Mouse (Mus musculus) CH12.LX (cell line): ENCODE measurements around the gene Cd200. TPM values are rescaled to one million over a fixed set of nuclear protein-coding genes. Genes with fewer than 3 reads are reported as not detected.

Experiments used
- DNase-seq: peaks from one replicate; pipeline ENCODE4 v3.0.0-alpha.2; 2013; ENCODE audit errors: extremely low read depth
- H3K27ac ChIP-seq: 2 replicates; pipeline ENCODE4 v1.5.1; 2012; ENCODE audit warnings: low read depth, mild to moderate bottlenecking, control low read depth, moderate library complexity; ENCODE audit not compliant: insufficient read depth
- H3K27me3 ChIP-seq: replicated peaks from 2 replicates; pipeline ENCODE3; 2012; ENCODE audit warnings: inconsistent platforms
- H3K36me3 ChIP-seq, 2 experiments: replicated peaks in 1 of 2; 2 replicates each; pipeline versions ENCODE3 to v1.6.1; 2012; ENCODE audit warnings: inconsistent platforms in 1 of 2, low read length in 1 of 2, mild to moderate bottlenecking in 1 of 2, mixed read lengths in 1 of 2, moderate library complexity in 1 of 2; ENCODE audit not compliant: control insufficient read depth in 1 of 2, insufficient read depth in 1 of 2
- H3K4me1 ChIP-seq, 2 experiments: 2 replicates each; pipeline ENCODE4 v1.6.1; 2012; ENCODE audit warnings: inconsistent platforms in 1 of 2, moderate library complexity in 1 of 2; ENCODE audit not compliant: insufficient read depth in 2 of 2, control insufficient read depth in 1 of 2
- H3K4me2 ChIP-seq: 2 replicates; pipeline ENCODE4 v1.6.1; 2012; ENCODE audit warnings: low read depth, mild to moderate bottlenecking, control low read depth; ENCODE audit not compliant: poor library complexity, insufficient read depth, severe bottlenecking
- H3K4me3 ChIP-seq, 3 experiments: fragments of 150-350 bp in 1 of 3; sonication (generic) in 1 of 3; replicated peaks in 1 of 3; 2 replicates each; pipeline versions ENCODE3 to v1.5.1; 2011 to 2012; ENCODE audit warnings: low read depth in 2 of 3, low read length in 2 of 3, mild to moderate bottlenecking in 2 of 3, moderate library complexity in 2 of 3, control low read depth in 1 of 3, improper control_type of control experiment in 1 of 3, inconsistent platforms in 1 of 3, mixed read lengths in 1 of 3; ENCODE audit not compliant: poor library complexity in 1 of 3
- H3K79me2 ChIP-seq: replicated peaks from 2 replicates; pipeline ENCODE4 v1.6.1; 2012; ENCODE audit warnings: mild to moderate bottlenecking, moderate library complexity; ENCODE audit not compliant: control insufficient read depth, poor library complexity, insufficient read depth, severe bottlenecking; ENCODE audit errors: extremely low read depth
- H3K9ac ChIP-seq: 2 replicates; pipeline ENCODE4 v1.6.1; 2012; ENCODE audit warnings: low read depth, mild to moderate bottlenecking, control low read depth, moderate library complexity; ENCODE audit not compliant: insufficient read depth
- H3K9me3 ChIP-seq: replicated peaks from 2 replicates; pipeline ENCODE3; 2012; ENCODE audit warnings: low read length, inconsistent platforms, mixed read lengths
- CHD2 ChIP-seq: IDR thresholded peaks from 2 replicates; pipeline ENCODE4 v1.6.1; 2011; ENCODE audit warnings: low read length, improper control_type of control experiment
- CTCF ChIP-seq, 2 experiments: IDR thresholded peaks in 1 of 2; conservative IDR thresholded peaks in 1 of 2; 2 replicates each; pipeline ENCODE4 v1.5.1; 2011 to 2012; ENCODE audit warnings: low read depth in 2 of 2, low read length in 2 of 2, improper control_type of control experiment in 1 of 2, inconsistent platforms in 1 of 2, mild to moderate bottlenecking in 1 of 2, moderate library complexity in 1 of 2
- E2F4 ChIP-seq: IDR thresholded peaks from 2 replicates; pipeline ENCODE4 v1.6.1; 2011; ENCODE audit warnings: low read depth, low read length, improper control_type of control experiment; ENCODE audit not compliant: insufficient replicate concordance
- EP300 ChIP-seq: IDR thresholded peaks from 2 replicates; pipeline ENCODE4 v1.6.1; 2011; ENCODE audit warnings: low read length, improper control_type of control experiment
- GABPA ChIP-seq: IDR thresholded peaks from 2 replicates; pipeline ENCODE4 v1.6.1; 2012; ENCODE audit warnings: low read depth, low read length, improper control_type of control experiment, inconsistent platforms; ENCODE audit not compliant: insufficient replicate concordance
- JUN ChIP-seq: IDR thresholded peaks from 2 replicates; pipeline ENCODE4 v1.6.1; 2011; ENCODE audit warnings: low read depth, mild to moderate bottlenecking, low read length, improper control_type of control experiment, moderate library complexity; ENCODE audit not compliant: insufficient read depth
- JUND ChIP-seq: conservative IDR thresholded peaks from 2 replicates; pipeline ENCODE4 v1.6.1; 2011; ENCODE audit warnings: low read depth, low read length, improper control_type of control experiment
- KAT2A ChIP-seq: IDR thresholded peaks from 2 replicates; pipeline ENCODE4 v1.6.1; 2012; ENCODE audit warnings: low read length, improper control_type of control experiment, inconsistent platforms; ENCODE audit not compliant: insufficient replicate concordance
- MAX ChIP-seq: IDR thresholded peaks from 2 replicates; pipeline ENCODE4 v1.6.1; 2011; ENCODE audit warnings: low read length, improper control_type of control experiment
- MAZ ChIP-seq: IDR thresholded peaks from 2 replicates; pipeline ENCODE4 v1.6.1; 2012; ENCODE audit warnings: low read depth, mild to moderate bottlenecking, inconsistent platforms, low read length, improper control_type of control experiment, moderate library complexity
- MXI1 ChIP-seq: IDR thresholded peaks from 2 replicates; pipeline ENCODE4 v1.6.1; 2011; ENCODE audit warnings: mild to moderate bottlenecking, low read depth, low read length, improper control_type of control experiment
- MYC ChIP-seq: IDR thresholded peaks from 2 replicates; pipeline ENCODE4 v1.6.1; 2011; ENCODE audit warnings: low read depth, mild to moderate bottlenecking, improper control_type of control experiment, low read length
- NRF1 ChIP-seq: IDR thresholded peaks from 2 replicates; pipeline ENCODE4 v1.6.1; 2014; ENCODE audit warnings: low read depth, mild to moderate bottlenecking, inconsistent platforms, low read length, improper control_type of control experiment, moderate library complexity
- POLR2A ChIP-seq: IDR thresholded peaks from 2 replicates; pipeline ENCODE4 v1.6.1; 2011; ENCODE audit warnings: low read depth, mild to moderate bottlenecking, improper control_type of control experiment, low read length
- POLR2AphosphoS2 ChIP-seq: IDR thresholded peaks from 2 replicates; pipeline ENCODE4 v1.6.1; 2011; ENCODE audit warnings: low read depth, low read length, improper control_type of control experiment
- SIN3A ChIP-seq: IDR thresholded peaks from 2 replicates; pipeline ENCODE4 v1.6.1; 2012; ENCODE audit warnings: low read length, improper control_type of control experiment, inconsistent platforms
- TBP ChIP-seq: conservative IDR thresholded peaks from 2 replicates; pipeline ENCODE4 v1.6.1; 2011; ENCODE audit warnings: low read depth, low read length, improper control_type of control experiment
- TCF12 ChIP-seq: IDR thresholded peaks from 2 replicates; pipeline ENCODE4 v1.6.1; 2014; ENCODE audit warnings: low read depth, mild to moderate bottlenecking, inconsistent platforms, low read length, improper control_type of control experiment
- UBTF ChIP-seq: IDR thresholded peaks from 2 replicates; pipeline ENCODE4 v1.6.1; 2012; ENCODE audit warnings: low read depth, mild to moderate bottlenecking, inconsistent platforms, low read length, improper control_type of control experiment, moderate library complexity
- USF1 ChIP-seq: IDR thresholded peaks from 2 replicates; pipeline ENCODE4 v1.6.1; 2014; ENCODE audit warnings: low read depth, mild to moderate bottlenecking, inconsistent platforms, low read length, improper control_type of control experiment
- ZC3H11A ChIP-seq: IDR thresholded peaks from 2 replicates; pipeline ENCODE4 v1.6.1; 2012; ENCODE audit warnings: low read depth, mild to moderate bottlenecking, inconsistent platforms, low read length, improper control_type of control experiment
- ZNF384 ChIP-seq: IDR thresholded peaks from 2 replicates; pipeline ENCODE4 v1.6.1; 2012; ENCODE audit warnings: low read depth, low read length, improper control_type of control experiment, inconsistent platforms
- dilution Hi-C: fragments of 300-500 bp; cut with MboI; formaldehyde crosslinking; loops from 2 replicates; pipeline ENCODE4 v1.14.3; 2020; ENCODE audit warnings: low sequenced_read_pairs; ENCODE audit not compliant: extremely low pct_unique_long_range_greater_than_20kb, extremely low pct_ligation_motif_present
- in situ Hi-C: fragments of 300-500 bp; cut with MboI; formaldehyde crosslinking; loops from 3 replicates; pipeline ENCODE4 v1.14.3; 2019; ENCODE audit warnings: low sequenced_read_pairs, low pct_ligation_motif_present, low pct_unique_long_range_greater_than_20kb, mixed read lengths
- polyA plus RNA-seq: library from polyadenylated mRNA; unstranded; fragments of >175 nt; gene quantifications from 2 replicates; pipeline ENCODE4 v1.2.1, GENCODE M21; 2012; ENCODE audit warnings: low read depth; ENCODE audit not compliant: insufficient read length
- total RNA-seq, 2 experiments: library from RNA; depleted of rRNA; stranded (reverse); fragments of 300-350 nt in 1 of 2; fragments of >200 nt in 1 of 2; gene quantifications; 2 replicates each; pipeline ENCODE4 v1.2.3; 2012 to 2014

Cd200 gene
- total and polyA plus RNA-seq, 3 experiments, result 13.7 to 77.5 (median 17.0) TPM

- TF ChIP-seq GABPA, result no peak
- TF ChIP-seq E2F4, result no peak
- TF ChIP-seq ZNF384, result peak; percentile 80
- no peak for TF ChIP-seq KAT2A
- peak; percentile 97 for TF ChIP-seq MAX
- TF ChIP-seq POLR2AphosphoS2, result no peak
- TF ChIP-seq SIN3A, result peak; percentile 76; the same call in 1 of the 2 replicates
- TF ChIP-seq MXI1, result no peak
- peak; percentile 49 for TF ChIP-seq CHD2
- peak; percentile 65 for TF ChIP-seq JUN
- TF ChIP-seq CTCF (conservative IDR thresholded peaks at IDR 0.05 in 1 of 2, IDR thresholded peaks at IDR 0.05 in 1 of 2; ENCODE audit: low read depth in 2 of 2, low read length in 2 of 2), result no peak
- TF ChIP-seq JUND, result peak; percentile 57
- peak; percentile 96 for TF ChIP-seq MYC
- TF ChIP-seq MAZ, result peak; percentile 94
- peak; percentile 73 for TF ChIP-seq EP300
- TF ChIP-seq NRF1, result no peak
- TF ChIP-seq UBTF, result no peak
- TF ChIP-seq ZC3H11A, result no peak
- TF ChIP-seq, all 38 proteins: peak for 21
Measured at GRCm38 (mm10) chr16:45346930-45347387, 61.9 kb downstream of the Cd200 start (continued).

- DNase-seq, result peak; percentile 46
- Histone ChIP-seq H3K27me3 (no peaks in the 10 kb centered on the region), H3K4me1 (peaks cover 22 to 58% of the 10 kb centered on the region in 2 experiments), H3K4me2 (peak overlapping the region; percentile 95), H3K4me3 (no peak overlapping the region), H3K9ac (peak overlapping the region; percentile 90), H3K9me3 (peaks cover 14% of the 10 kb centered on the region), H3K36me3 (no peaks in the 10 kb centered on the region), H3K79me2 (no peaks in the 10 kb centered on the region), H3K27ac (peak overlapping the region; percentile 94)
- TF ChIP-seq TBP, result 0 out of 2 replicates have a peak, but pooled peaks have one; percentile 51
- no peak for TF ChIP-seq USF1
- TF ChIP-seq TCF12, result no peak
- peak; percentile 16; the same call in 1 of the 2 replicates for TF ChIP-seq POLR2A
- dilution Hi-C loops, result no loop called here
- in situ Hi-C loops, result no loop called here
Measured at GRCm38 (mm10) chr16:45346367-45346766, 62.5 kb downstream of the Cd200 start.
